Mouse (Mus musculus) testis, adult 2 months (tissue): ENCODE data around the gene Selenoo.

Experiments used
- CTCF ChIP-seq: fragments of 200-500 bp; IDR thresholded peaks from 2 replicates; pipeline ENCODE4 v1.5.1; 2012; ENCODE audit warnings: low read depth, mild to moderate bottlenecking, inconsistent platforms, low read length, moderate library complexity; ENCODE audit not compliant: control insufficient read depth, insufficient read depth, insufficient replicate concordance
- POLR2A ChIP-seq: fragments of 200-500 bp; IDR thresholded peaks from 2 replicates; pipeline ENCODE4 v1.6.1; 2012; ENCODE audit warnings: low read depth, mild to moderate bottlenecking, inconsistent platforms, low read length, moderate library complexity; ENCODE audit not compliant: control insufficient read depth

- TF ChIP-seq CTCF: no peak
- TF ChIP-seq POLR2A: 0 out of 2 replicates have a peak, but pooled peaks have one; percentile 17
Observed at GRCm38 (mm10) chr15:89059161-89059931, 29.5 kb upstream of the Selenoo start, which contains the start of gene Panx2.
